Mouse (Mus musculus) myocyte (in vitro differentiated cells): ENCODE results near the gene Slc23a2.

Experiments
- MYOD1 ChIP-seq, 3 experiments: IDR thresholded peaks; one replicate each; pipeline ENCODE4 v1.6.1; 2011; ENCODE audit warnings: control low read depth in 2 of 3, low read depth in 2 of 3, mild to moderate bottlenecking in 2 of 3, moderate library complexity in 1 of 3; ENCODE audit not compliant: insufficient read length in 2 of 3, control insufficient read depth in 1 of 3
- POLR2AphosphoS2 ChIP-seq: IDR thresholded peaks from one replicate; pipeline ENCODE4 v1.6.1; 2011; ENCODE audit warnings: low read depth, control low read depth; ENCODE audit not compliant: insufficient read length
- TCF12 ChIP-seq: IDR thresholded peaks from one replicate; pipeline ENCODE4 v1.6.1; 2011; ENCODE audit warnings: mild to moderate bottlenecking, control low read depth; ENCODE audit not compliant: poor library complexity, insufficient read depth, severe bottlenecking

DNA sequence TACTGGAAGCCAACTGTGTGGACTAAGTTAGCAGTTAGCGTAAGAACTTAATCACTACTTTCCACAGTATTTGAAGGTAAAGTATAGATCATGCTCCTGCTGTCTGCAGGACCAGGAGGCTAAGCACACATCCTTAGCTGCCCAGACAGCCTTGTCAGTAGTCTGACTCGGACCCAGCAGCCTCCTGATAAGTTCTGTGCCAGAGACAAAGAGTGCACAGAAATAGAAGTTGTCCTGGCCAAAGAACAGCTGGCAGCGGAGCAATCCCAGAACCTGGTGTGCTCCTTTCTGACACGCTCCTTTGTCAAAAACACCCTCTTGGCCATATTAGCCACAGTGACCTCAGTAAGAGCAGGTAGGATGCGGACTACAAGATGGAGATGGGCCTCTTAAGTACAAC lies 65.8 kb downstream of the Slc23a2 start:
- TF ChIP-seq POLR2AphosphoS2 (no peak), MYOD1 (IDR thresholded peaks at IDR 0.05; ENCODE audit: control insufficient read depth in 1 of 3, insufficient read length in 2 of 3, low read depth in 2 of 3) (no peak), TCF12 (no peak)
